Comparison of ENCODE assay signal across 31 mouse cellular contexts in genomic region chr17:86784405-86784977, GRCm38 (mm10). TPM values are rescaled to one million over a fixed set of nuclear protein-coding genes. Genes with fewer than 3 reads are reported as not detected.
A peak's percentile ranks its signal among the peaks of the same experiment; 100 is the strongest.
DNase-seq lines count a peak whose midpoint lies in the region; ATAC-seq and TF ChIP-seq lines count a peak whose summit lies in the region.
"Had no signal": no experiment of that assay in that cellular context is flagged by ENCODE, and none has a peak within 500 bp of the region (broad histone marks: within the 10 kb centered on the region; RNA-seq: fewer than 3 reads in every experiment).

No protein-coding gene starts in this region.

- no peak for TF ChIP-seq POLR2A in olfactory bulb, adult 2 months (IDR thresholded peaks at IDR 0.05; ENCODE audit: insufficient read depth, low read depth, low read length)

- no peak overlapping the region for H3K4me3 ChIP-seq in heart, postnatal 0 days (ENCODE audit: low read depth, low read length)
- no peak overlapping the region for H3K4me3 ChIP-seq in liver, postnatal 0 days (ENCODE audit: low read depth, low read length)
- H3K4me3 ChIP-seq in liver, embryonic 12.5 days, result no peak overlapping the region
- no peak overlapping the region for H3K4me3 ChIP-seq in olfactory bulb, adult 2 months (ENCODE audit: insufficient read depth, low read depth, low read length)
- H3K4me3 ChIP-seq: embryonic facial prominence, embryonic 13.5 days; forebrain, embryonic 15.5 days; heart, embryonic 15.5 days; hindbrain, embryonic 15.5 days; megakaryocyte, embryonic 14.5 days; neural tube, embryonic 12.5 days; stomach, embryonic 15.5 days had no signal

- no peak overlapping the region for H3K4me2 ChIP-seq in heart, postnatal 0 days (ENCODE audit: low read depth, low read length)
- no peak overlapping the region for H3K4me2 ChIP-seq in liver, postnatal 0 days (ENCODE audit: low read depth, low read length)
- no peak overlapping the region for H3K4me2 ChIP-seq in liver, embryonic 12.5 days
- H3K4me2 ChIP-seq: embryonic facial prominence, embryonic 13.5 days; forebrain, embryonic 15.5 days; heart, embryonic 15.5 days; hindbrain, embryonic 15.5 days; neural tube, embryonic 12.5 days; stomach, embryonic 15.5 days had no signal

- peak overlapping the region; percentile 58 for H3K27ac ChIP-seq in heart, postnatal 0 days (ENCODE audit: low read depth)
- peak overlapping the region; percentile 24; the same call in 1 of the 2 replicates for H3K27ac ChIP-seq in liver, postnatal 0 days (ENCODE audit: low read depth)
- no peak overlapping the region for H3K27ac ChIP-seq in liver, embryonic 12.5 days
- H3K27ac ChIP-seq in olfactory bulb, adult 2 months (ENCODE audit: insufficient read depth, low read depth, low read length), result peak overlapping the region; percentile 31
- H3K27ac ChIP-seq: embryonic facial prominence, embryonic 13.5 days; forebrain, embryonic 15.5 days; heart, embryonic 15.5 days; hindbrain, embryonic 15.5 days; neural tube, embryonic 12.5 days; stomach, embryonic 15.5 days had no signal

- H3K9ac ChIP-seq in heart, postnatal 0 days (replicated peaks; ENCODE audit: low read depth, low read length), result no peak overlapping the region
- no peak overlapping the region for H3K9ac ChIP-seq in liver, postnatal 0 days (replicated peaks)
- H3K9ac ChIP-seq in liver, embryonic 12.5 days, result no peak overlapping the region
- H3K9ac ChIP-seq: embryonic facial prominence, embryonic 13.5 days; forebrain, embryonic 15.5 days; heart, embryonic 15.5 days; hindbrain, embryonic 15.5 days; neural tube, embryonic 12.5 days; stomach, embryonic 15.5 days had no signal

- no peaks in the 10 kb centered on the region for H3K9me3 ChIP-seq in heart, postnatal 0 days (replicated peaks; ENCODE audit: control insufficient read depth, low read length)
- H3K9me3 ChIP-seq in liver, postnatal 0 days (ENCODE audit: low read length), result no peaks in the 10 kb centered on the region
- no peaks in the 10 kb centered on the region for H3K9me3 ChIP-seq in liver, embryonic 12.5 days (replicated peaks)
- H3K9me3 ChIP-seq: embryonic facial prominence, embryonic 13.5 days; forebrain, embryonic 15.5 days; heart, embryonic 15.5 days; hindbrain, embryonic 15.5 days; megakaryocyte, embryonic 14.5 days; neural tube, embryonic 12.5 days; stomach, embryonic 15.5 days had no signal

- H3K27me3 ChIP-seq in heart, postnatal 0 days (ENCODE audit: control insufficient read depth, insufficient read depth, low read length), result no peaks in the 10 kb centered on the region
- no peaks in the 10 kb centered on the region for H3K27me3 ChIP-seq in liver, postnatal 0 days (ENCODE audit: insufficient read depth, low read length)
- peaks cover 19% of the 10 kb centered on the region for H3K27me3 ChIP-seq in liver, embryonic 12.5 days (replicated peaks)
- H3K27me3 ChIP-seq: CH12.LX; embryonic facial prominence, embryonic 13.5 days; forebrain, embryonic 15.5 days; heart, embryonic 15.5 days; hindbrain, embryonic 15.5 days; neural tube, embryonic 12.5 days; stomach, embryonic 15.5 days had no signal

- TF ChIP-seq CTCF in heart, postnatal 0 days (IDR thresholded peaks at IDR 0.05; ENCODE audit: low read depth), result no peak
- TF ChIP-seq CTCF in liver, postnatal 0 days (IDR thresholded peaks at IDR 0.05; ENCODE audit: low read depth), result no peak
- no peak for TF ChIP-seq CTCF in olfactory bulb, adult 2 months (IDR thresholded peaks at IDR 0.05; ENCODE audit: insufficient read depth, low read depth, low read length)

- no peaks in the 10 kb centered on the region for H3K36me3 ChIP-seq in heart, postnatal 0 days (replicated peaks; ENCODE audit: control insufficient read depth, insufficient read depth, low read length)
- H3K36me3 ChIP-seq in liver, postnatal 0 days (replicated peaks; ENCODE audit: insufficient read depth, low read length), result 0 out of 2 replicates have a peak, but pooled peaks cover 6% of the 10 kb centered on the region
- no peaks in the 10 kb centered on the region for H3K36me3 ChIP-seq in liver, embryonic 12.5 days
- H3K36me3 ChIP-seq: embryonic facial prominence, embryonic 13.5 days; forebrain, embryonic 15.5 days; heart, embryonic 15.5 days; hindbrain, embryonic 15.5 days; neural tube, embryonic 12.5 days; stomach, embryonic 15.5 days had no signal

- DNase-seq in heart, postnatal 0 days (ENCODE audit: low spot score), result no peak
- DNase-seq in heart, adult 18-20 months, result no peak
- DNase-seq in liver, postnatal 0 days, result no peak
- DNase-seq in R1 (ENCODE audit: low read depth, low spot score), result peak; percentile 49
- no peak for DNase-seq in urinary bladder, postnatal 25 days (ENCODE audit: low spot score)
- DNase-seq: adrenal gland, postnatal 14 days; B cell, adult 2 months; cerebellum, adult 11 months; cerebellum, postnatal 14 days; gastrocnemius, postnatal 10 days; kidney, adult 9 months; kidney, postnatal 25 days; left cerebral cortex, postnatal 4 days; lung, adult 18-20 months; lung, postnatal 14 days; midbrain, embryonic 14.5 days; retina, postnatal 1 day; right cerebral cortex, postnatal 4 days; thymus, postnatal 25 days had no signal

- peaks cover 47% of the 10 kb centered on the region for H3K4me1 ChIP-seq in heart, postnatal 0 days (ENCODE audit: control insufficient read depth, insufficient read depth)
- H3K4me1 ChIP-seq in liver, postnatal 0 days (ENCODE audit: insufficient read depth), result peaks cover 7% of the 10 kb centered on the region
- peaks cover 3% of the 10 kb centered on the region; the same call in 1 of the 2 replicates for H3K4me1 ChIP-seq in liver, embryonic 12.5 days
- H3K4me1 ChIP-seq in olfactory bulb, adult 2 months (ENCODE audit: control insufficient read depth, insufficient read depth, low read length), result peaks cover 51% of the 10 kb centered on the region
- H3K4me1 ChIP-seq: neural tube, embryonic 12.5 days had no signal

- no peak for ATAC-seq in heart, postnatal 0 days (ENCODE audit: insufficient read depth, low read depth)
- no peak for ATAC-seq in liver, postnatal 0 days
- no peak for ATAC-seq in liver, embryonic 12.5 days
- ATAC-seq: forebrain, embryonic 15.5 days had no signal

- 60% methylated on average over 10 of the region's 10 CpGs for WGBS in heart, postnatal 0 days
- WGBS in liver, postnatal 0 days (ENCODE audit: insufficient replicate concordance), result 63% methylated on average over 10 of the region's 10 CpGs
- WGBS in liver, embryonic 12.5 days (ENCODE audit: insufficient replicate concordance), result 60% methylated on average over 10 of the region's 10 CpGs
- WGBS in olfactory bulb, adult 2 months, result 68% methylated on average over 10 of the region's 10 CpGs

- TF ChIP-seq EP300 in heart, postnatal 0 days (IDR thresholded peaks at IDR 0.05; ENCODE audit: low read depth), result no peak
- no peak for TF ChIP-seq EP300 in liver, postnatal 0 days (IDR thresholded peaks at IDR 0.05; ENCODE audit: low read depth)

RNA-seq across cellular contexts. Expression of gene Epas1, which starts 31.0 kb away (rescaled TPM):
- 28.7 and 38.3 TPM in 2 replicates for total RNA-seq in heart, postnatal 0 days (2014; rRNA removed; ENCODE audit: low replicate concordance)
- 9.1 and 9.2 TPM in 2 replicates for polyA plus RNA-seq in heart, postnatal 0 days (2015; fragmentation: Nextera tagmentation; extraction: Ambion mirVana)
- 100 to 1,000 TPM; 248 to 259 TPM for total RNA-seq in heart, adult 18-20 months (2021)
- polyA plus RNA-seq in liver, postnatal 0 days (2015; fragmentation: Nextera tagmentation; extraction: Ambion mirVana), result 7.5 and 8.2 TPM in 2 replicates
- polyA plus RNA-seq in liver, embryonic 12.5 days (2016; fragmentation: Nextera tagmentation; extraction: Ambion mirVana), result 1.3 and 1.9 TPM in 2 replicates
- not detected in 2 replicates for polyA plus RNA-seq in olfactory bulb, adult 2 months (2012; ENCODE audit: insufficient read depth, insufficient read length, low replicate concordance, missing spikeins)
- total RNA-seq: hematopoietic stem cell, adult 5-6 weeks; MEL had no signal
